Mouse (Mus musculus) 416B (cell line): Measurements from ENCODE around the gene Phf21b.

Source experiments
- DNase-seq: peaks from one replicate; pipeline ENCODE4 v3.0.0; 2011; ENCODE audit warnings: low read depth

The Phf21b gene

DNA sequence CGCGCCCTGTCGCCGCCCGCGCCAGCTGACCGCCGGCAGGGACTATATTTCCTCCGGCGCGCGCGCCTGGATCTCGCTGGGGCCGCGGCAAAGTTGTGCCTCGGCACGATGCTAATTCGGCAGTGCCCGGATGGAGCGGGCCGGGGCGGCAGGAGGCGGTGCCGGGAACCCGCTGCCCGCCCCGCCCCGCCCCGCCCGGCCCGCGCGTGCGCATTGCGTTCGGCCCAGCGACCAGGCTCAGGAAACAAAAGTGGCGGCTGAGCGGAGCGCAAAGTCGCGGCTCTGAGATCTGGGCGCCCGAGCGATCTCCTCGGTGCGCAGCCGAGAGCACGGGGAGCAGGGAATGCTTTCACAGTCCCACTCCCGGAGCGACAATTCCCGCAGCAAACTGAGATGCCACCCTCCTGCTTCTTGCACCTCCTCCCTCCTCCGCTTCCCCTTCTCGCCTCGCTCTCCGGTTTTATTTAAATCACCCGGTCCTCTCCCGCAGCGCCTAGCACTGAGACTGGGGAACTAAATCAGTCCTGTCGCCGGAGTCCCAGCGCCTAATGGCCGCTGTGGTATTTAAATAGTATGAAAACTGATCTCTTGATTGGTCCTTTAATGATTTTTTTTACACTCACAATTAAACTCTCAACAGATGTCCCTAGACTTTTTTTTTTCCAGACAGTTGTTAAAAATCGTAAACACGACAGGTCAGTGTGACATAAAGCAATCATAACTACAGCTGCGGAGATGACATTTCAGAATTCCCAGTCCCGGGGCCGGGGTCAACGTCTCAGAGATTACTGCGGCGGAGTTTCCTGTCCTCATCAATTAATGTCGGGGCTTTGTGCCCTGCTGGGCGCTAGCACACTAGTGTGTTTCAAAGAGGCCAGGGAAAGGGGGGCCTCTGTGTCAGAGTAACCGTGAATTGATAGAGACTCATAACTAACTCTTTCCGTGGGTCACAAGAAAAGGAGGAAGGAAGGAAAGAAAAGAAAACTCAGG lies at the start of gene Phf21b:
Gene Phf21b (minus strand): TSS at position 44 of the 990 bp plus-strand sequence.
- DNase-seq: peak; percentile 74

DNA sequence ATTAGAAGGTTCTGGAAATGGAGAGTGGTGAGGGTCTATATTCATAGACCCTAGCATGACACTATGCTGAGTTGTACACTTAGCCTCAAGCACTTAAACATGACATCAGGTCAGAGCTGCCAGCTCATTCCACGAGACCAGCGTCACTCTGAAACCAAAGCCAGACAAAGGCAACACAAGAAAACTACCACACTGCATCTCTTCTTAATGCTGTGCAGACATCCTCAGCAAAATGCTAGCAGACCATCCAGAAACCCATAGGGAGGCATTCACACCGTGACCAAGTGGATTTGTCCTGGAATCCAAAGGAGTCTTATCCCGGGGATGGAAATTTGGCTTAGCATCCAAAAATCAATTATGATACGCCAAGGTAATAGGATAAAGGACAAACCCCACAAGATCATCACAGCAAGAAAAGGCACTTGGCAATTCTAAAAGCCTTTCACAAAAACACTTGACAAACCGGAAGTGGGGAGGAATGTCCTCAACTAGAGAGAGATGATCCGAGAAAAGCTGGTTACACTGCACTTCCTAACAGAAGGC lies 48.1 kb upstream of the Phf21b start:
- DNase-seq: no peak

DNA sequence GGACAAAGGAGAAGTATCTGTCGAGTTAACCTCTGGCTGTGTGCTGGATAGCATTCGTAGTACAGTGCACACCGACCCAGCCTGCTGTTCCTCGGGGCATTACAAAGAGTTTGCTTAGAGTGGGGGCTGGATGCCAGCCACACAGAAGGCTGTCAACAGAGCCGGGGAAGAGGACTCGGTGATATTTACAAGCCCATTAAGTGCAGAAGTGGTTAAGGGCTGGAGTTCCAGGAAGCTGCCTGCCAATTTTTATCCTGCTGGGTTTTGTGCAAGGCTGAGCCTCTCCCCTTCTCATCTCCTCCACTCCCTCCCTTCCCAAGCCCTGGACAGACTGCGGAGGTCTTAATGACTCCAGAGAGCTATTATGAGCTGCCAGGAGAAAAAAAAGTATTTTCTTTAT lies 42.2 kb upstream of the Phf21b start:
- no peak for DNase-seq

DNA sequence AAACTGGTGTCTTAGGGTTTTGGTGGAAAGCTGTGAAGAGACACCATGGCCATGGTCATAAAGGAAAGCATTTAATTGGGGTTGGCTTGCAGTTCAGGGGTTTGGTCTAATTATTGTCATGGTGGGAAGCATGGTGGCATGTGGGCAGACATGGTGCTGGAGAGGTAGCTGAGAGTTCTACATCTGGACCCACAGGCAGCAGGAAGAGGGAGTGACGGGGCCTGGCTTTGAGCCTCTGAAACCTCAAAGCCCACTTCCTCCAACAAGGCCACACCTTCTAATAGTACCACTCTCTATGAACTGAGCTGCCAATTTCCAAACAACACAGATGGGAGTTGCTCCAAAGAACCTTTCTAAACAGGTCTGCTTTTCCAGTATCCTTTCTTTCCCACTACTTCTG lies 40.8 kb upstream of the Phf21b start:
- peak; percentile 89 for DNase-seq

DNA sequence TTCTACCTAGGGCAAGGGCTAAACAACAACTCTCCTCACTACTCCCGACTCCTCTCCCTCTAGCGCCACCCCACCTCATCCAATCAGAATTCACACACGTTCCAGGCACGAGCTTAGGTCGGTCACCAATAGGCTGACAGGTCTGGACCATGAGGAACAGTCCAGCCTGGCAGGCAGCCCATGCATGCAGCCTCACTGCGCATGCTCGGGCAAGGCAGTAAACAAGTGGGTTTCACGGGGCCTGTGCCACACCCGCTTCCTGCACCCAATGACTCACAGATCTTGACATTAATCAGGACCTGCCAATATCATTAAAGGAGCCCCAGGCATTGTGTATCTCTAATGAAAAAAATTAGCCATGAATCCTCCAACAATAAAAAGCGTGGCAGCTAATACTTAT lies 40.4 kb upstream of the Phf21b start:
- peak; percentile 88 for DNase-seq

DNA sequence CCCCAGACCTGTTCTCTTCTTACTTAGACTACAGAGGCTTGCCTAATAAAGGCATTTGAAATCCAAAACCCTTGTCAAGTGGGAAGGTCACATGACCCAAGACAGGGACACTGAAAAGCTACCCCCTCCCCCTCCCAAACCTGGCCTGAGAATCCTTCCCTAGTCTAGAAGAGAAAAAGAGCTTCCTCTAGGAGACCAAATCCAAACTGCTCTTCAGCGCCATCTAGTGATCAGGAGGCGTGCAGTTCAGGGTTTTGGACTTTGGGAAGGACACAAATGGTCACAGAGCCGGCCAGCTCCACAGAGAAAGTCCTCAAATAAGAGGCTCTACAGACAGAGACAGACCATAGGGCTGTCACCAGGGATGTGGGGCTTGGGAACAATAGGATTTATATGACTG lies 35.8 kb upstream of the Phf21b start:
- peak; percentile 79 for DNase-seq

DNA sequence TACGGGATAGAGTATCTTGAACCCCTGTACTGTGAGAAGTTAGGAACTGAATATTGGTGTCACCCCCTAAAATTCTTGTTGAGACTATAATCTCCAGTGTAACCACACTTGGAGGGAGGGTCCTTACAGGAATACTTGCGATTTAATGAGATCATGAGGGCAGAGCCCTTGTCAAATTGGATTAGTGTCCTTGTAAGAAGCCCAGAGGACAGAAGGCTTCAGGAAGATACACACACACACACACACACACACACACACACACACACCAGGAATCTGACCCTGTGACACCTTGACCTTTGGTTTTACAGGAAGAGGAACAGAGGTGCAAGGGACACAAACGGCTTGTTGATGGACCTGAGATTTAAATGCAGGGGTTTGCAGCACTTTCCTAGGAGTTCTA lies 35.4 kb upstream of the Phf21b start:
- DNase-seq: no peak

DNA sequence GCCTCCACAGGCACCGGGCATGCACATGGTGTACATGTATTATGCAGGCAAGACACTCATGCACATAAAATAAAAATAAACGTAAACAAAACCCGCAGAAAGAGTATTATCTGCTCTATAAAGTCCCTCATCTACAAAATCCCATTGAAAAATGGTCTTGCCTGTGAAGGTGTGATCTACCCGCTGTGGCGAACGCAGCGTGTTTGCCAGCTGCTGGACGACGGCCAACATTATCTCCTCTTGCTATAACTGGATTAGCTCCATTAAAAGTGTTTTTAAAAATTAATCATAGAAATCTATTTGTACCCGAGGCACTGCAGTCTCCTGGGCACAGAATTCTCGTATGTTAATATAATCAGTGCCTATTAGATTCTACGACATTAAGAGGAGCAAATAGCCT lies 32.2 kb upstream of the Phf21b start:
- DNase-seq: no peak

DNA sequence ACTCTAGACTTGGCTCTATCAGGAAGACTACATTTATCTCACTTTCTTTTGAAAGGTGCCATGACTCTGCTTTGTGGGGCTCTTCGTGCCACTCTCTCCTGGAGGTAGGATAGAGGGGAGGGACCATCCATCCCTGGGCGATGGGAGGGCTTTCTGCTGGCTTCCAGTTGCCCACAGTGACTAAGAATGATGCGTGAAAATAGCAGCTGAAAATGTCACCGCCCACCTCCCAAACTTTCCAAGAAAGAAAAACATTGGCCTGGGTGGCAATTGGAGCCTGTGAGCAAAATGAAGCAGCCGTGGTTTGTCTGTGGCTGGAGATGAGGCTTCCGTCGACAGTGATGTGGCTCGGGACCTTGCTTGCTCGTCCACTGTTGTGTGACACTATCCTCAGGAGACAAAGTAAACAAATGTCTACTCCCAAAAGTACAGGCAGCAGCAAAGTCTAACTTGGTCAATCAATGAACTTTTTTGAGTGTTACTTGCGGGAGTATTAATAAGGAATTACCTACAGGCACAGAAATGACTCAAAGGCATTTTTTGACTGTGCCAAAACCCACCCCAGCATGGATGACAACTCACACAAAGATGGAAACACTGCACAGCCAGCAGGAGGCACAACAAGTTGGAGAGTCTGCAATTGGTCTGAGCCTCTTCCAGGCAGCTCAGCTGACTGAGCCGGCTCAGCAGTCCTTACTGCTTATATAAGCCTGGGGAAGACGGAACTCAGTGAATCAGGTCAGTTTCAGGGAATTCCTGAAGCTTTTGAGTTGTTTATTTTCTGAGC lies 21.4 kb upstream of the Phf21b start:
- no peak for DNase-seq

DNA sequence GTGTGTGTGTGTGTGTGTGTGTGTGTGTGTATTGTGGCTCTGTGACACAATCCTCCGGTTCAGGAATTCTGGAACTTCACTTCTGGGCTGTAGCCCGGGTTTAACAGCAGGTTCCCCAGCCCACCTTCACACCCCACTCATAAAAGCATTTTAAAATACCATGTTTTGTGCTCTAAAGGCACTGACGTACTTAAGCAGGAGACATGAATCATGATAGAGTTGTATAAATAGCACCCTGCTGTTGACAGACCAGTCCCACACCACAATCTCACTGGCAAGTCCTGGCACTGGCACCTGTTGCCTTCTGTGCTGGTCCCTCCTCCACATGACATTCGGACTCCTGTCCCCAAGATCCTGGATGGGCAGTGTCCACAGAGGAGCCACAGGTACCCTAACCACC lies 18.0 kb upstream of the Phf21b start:
- no peak for DNase-seq

DNA sequence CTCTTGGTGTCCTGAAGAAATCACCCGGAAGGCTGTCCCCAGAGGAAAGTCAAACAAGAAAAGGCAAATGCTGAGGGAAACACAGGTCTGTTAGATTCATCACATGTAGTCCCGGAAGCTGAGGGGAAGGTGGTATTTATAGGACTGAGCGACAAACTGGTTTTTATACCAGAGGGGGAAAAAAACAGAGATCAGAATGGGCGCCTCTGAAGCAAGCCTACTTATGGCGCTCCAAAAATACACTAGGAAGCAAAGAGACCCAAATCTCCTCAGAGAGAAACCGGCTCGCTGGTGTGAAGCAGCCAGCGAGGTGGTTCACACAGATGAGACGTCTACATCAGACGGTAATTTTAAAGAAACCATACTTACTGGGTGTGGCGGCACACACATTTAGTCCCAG lies 17.2 kb upstream of the Phf21b start:
- DNase-seq: no peak

DNA sequence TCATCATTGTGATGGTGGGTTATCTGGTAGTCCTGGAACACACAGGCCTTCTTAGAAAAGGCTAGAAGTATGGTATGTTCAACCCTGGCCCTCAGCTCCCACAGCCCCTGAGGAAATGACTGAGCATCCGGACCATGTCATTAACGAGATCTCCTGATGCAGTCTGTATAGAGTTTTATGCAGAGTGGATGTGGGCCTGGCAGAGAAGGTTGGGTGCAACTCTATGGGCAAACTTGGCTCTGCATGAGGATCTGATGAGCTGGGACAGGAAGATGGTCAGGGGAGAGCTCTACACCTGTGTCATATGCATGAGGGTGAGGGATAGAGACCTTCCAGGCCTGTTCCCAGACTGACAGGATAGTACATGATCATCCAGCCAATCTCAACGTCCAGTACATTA lies 16.0 kb upstream of the Phf21b start:
- no peak for DNase-seq

DNA sequence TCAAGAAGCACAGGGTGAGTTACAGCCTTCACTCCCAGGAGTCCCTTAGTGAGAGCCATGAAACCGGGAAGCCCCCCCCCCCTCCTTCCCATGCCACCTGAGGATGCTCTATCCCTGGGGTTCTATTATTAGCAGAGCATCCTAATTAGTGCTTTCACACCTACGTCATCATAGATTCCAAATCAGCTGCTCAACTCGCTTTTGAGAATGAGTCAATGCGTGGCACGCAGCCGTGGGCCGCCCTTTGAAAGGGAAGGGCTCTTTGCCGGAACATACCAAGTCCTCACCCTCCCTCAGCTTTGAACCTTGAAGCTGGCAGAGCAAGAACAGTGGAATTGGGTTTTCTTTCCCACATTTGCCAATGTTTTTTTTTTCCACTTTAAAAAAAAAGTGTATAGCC lies 6.1 kb upstream of the Phf21b start:
- DNase-seq: no peak

DNA sequence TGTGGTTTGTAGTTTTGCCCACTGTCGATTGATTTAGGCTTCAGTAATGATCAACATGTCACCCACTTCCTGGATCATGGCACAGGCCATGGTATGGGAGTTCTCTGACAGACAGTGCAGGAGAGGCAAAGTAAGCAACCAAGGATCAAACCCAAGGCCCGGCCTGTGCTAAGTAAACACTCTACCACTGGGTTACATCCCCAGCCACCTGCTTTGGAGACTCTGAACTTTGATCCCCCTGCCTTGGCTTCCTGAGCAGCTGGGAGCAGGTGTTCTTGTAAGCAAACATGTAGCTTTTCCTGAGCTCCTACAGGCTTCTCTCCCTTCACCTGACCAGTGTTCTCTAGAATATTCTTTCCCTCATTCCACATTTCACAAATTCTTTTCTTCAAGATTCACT lies 1.8 kb upstream of the Phf21b start:
- no peak for DNase-seq

DNA sequence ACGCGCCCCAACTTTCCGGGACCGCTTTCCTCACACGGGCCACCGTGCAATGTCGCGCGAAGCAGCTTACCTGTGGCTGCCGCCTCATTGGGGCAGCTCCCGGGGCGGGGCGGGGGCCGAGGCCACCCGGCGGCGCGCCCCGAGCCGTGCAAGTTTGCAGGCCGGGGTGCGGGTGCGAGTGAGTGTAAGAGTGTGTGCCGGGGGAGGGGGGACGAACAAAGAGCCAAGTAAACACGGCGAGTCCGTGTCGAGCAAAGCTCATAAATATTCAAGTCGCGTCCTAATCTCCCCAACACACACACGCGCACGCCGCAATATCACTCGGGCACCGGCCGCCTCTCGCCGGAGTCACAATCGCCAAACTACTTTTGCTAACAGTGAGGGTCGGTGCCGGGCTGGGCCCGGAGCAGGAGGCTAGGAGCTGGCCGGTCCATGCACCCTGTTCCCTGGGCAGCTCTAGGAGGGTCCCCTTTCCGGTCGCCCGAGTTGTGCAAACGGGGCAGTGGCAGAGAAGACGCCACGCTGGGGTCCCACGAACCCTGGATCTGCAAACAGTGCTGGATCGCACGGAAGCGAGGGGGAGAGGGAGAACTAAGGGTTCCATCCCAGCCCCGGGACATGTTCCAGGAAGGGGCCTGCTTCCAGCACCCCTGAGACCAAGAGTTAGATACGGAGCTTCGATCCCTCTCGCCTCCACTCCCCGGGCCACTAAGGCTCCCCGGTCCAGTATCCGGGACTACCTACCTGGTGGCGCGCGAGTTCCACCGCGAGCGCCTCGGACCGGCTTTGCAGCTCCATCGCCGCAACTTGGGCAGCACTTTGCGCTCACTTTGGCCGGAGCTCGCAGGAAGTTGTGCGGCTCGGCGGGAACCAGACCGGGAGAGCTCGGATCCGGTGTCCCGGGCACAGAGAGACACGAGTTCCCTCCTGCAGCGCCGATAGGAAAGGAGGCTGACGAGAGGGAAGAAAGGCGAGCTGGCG lies 638 bp downstream of the Phf21b start:
- DNase-seq: peak; percentile 47

DNA sequence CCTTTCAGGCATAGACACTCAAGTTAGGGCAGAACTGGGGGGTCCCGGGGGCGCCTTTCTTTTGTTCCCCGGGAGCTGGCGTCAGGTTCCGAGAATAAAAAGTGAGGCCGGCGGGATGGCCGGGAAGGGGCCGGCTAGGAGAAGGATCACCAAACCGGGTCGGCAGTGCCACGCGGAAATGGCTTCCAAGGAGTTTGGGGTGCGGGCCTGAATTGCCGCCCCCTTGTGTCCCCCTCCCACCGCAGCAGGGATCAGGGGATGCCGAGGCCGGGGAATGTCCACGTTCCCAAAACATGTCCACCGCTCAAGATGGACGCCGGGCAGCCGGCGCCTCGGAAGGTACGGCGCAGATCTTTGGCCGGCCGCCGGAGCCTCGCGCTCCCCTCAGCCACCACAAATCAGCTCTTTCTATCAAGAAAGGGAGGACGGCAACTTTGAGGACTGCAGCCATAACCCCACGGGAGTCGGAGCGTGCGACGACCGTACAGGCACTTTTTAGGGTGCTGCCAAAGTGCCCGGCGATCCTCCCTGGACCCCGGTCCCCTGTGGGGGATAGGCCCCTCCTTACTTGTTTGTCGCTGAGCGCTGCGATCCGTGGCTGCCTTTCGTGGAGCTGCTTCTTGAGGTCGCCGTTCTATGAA lies 1.6 kb downstream of the Phf21b start:
- DNase-seq: no peak

DNA sequence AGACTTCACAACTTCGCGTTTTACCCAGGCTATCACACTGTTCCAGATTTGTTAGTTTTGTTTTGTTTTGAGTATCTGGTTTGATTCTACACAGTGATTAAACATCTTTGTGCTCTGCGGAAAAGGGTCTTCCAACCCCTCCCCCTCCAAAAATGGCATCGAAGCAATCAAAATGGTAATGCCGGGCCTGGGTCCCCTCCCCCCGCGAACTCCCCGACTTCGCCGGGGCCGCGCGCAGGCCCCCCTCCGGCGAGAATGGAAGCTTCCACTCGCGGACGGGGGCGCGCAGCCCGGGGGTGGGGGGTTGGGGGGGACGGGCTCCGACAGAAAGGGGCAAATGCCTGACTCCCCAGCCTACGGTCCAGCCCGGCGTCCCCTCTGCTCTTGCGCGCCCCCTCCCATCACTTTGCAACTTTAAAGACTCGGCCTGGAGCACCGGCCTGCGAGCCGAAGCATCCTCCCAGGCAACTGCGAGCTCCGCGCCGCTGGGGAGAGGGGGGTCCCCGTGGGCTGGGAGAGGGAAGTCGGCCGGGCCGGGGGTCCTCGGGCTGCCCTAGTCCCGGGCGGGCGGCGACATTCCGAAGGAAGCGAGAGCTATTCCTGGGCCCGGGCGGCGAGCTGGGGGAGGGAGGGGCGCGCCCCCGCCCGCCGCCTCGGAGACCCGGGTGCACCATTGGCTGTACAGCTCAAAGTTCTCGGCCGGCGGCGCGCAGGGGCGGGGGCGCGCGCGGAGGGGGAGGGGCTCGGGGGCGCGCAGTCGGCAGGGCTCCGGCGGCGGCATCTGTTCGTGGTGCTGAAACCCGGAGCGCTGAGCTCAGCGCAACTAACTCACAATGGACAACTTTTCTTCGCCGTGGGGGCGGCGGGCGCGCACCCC lies 2.4 kb downstream of the Phf21b start:
- peak; percentile 62 for DNase-seq

DNA sequence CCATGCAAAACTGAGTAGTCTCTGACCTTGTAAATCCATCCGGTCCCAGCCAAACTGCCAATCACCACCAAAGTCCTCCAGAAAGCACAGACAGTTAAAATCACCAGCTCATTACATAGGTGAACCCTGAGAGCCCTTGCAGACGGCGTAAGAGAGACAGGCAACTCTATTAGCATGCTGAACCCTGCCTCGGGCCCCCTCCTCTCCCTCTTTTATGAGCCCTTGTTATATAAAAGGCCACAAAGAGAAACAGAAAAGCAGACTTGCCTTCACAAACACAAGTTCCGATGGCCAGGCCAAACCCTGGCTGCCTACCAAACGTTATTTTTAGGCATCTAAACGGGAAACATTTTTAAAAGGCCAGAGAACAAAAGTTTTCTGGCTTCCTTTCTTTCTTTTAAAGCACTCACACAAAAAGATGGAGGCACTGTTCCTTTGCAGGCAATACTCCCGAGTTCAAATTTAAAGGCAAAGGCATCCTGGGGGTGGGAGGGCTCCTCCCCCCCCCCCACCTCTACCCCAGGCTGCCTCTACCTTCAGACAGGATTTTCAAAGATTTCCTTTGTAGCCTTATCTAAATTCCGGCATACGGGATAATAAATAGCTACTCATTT lies 3.3 kb downstream of the Phf21b start:
- DNase-seq: peak; percentile 57

DNA sequence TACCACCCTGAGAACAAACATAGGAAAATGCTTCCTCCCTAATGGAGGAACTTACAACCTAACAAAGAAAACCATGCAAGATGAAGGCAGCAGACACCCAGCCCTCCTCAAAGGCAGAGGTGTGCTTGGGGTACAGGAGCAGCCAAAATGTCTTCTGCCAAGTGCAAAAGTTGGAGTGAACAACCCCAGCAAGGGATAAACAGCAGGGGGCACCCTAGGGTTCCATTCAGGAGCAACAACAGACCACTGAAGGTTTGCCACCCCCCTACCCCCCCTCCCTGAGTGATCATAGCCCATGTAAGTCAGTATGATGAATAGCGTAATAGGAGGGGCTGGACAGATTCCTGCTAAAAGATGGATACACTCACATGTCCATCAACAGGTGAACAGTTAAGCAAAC lies 5.5 kb downstream of the Phf21b start:
- peak; percentile 34 for DNase-seq

DNA sequence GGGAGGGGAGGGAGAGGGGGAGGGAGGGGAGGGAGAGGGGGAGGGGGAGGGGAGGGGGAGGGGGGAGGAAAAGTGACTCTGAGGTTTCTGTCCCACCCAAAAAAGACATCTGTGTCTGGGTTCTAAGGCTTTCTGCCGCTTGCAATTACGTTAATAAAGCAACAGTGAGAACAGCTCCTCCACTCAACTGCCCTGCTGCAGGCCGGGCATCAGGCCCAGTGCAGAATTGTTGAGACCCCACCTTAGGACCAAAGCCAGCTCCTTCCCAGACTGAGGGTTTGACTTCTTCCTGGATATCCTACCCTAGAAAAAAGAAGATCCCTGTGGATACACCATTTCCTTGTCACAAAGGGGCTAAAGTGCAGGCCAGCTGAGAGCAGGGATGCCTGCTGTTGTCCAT lies 9.6 kb downstream of the Phf21b start:
- no peak for DNase-seq
